Mouse (Mus musculus): ENCODE measurements around the gene Slc23a2.
A peak's percentile ranks its signal among the peaks of the same experiment; 100 is the strongest.

Gene Slc23a2

DNA sequence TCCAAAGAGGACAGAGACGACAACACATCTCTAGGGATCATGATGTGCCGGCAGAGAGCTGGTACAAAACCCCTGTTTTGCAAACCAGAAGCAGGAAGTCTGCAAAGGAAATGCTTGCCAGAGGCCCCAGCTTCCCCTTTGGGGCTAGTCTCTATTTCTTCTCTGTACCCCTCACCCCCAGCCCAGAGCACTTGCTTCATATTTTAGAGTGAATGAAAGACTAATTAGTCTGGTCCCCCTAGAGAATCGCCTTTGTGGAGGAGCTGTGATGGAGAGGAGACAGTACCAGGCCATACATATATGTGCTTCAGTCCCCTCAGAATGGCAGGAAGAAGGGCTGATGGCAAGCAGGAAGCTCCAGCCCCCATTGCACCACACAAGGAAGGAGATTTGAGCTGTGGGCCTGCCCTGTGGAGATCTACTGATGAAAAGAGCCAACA, 125.5 kb downstream of the Slc23a2 start:
- peak; percentile 62 to 77 for DNase-seq (ENCODE audit: low spot score in 2 of 2)

DNA sequence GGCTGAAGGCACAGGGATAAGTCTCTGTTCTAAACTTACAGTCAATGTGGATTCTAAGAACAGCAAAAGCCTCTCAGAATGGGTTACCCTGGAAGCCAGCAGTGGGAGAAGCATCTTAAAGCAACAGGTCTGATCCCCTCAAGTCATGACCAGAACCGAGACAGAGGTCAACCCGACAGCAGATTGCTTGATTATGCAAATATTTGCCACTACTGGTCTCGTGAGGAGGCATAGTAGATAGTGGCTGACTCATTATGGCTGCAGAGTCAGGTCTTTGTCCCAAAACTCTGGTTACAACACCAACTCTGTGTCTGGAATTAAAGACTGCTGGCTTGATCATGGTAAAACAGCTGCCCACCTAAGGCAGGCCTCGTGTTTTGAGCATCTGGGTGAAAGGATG, 126.8 kb downstream of the Slc23a2 start:
- DNase-seq (ENCODE audit: low spot score in 2 of 2) = no peak

DNA sequence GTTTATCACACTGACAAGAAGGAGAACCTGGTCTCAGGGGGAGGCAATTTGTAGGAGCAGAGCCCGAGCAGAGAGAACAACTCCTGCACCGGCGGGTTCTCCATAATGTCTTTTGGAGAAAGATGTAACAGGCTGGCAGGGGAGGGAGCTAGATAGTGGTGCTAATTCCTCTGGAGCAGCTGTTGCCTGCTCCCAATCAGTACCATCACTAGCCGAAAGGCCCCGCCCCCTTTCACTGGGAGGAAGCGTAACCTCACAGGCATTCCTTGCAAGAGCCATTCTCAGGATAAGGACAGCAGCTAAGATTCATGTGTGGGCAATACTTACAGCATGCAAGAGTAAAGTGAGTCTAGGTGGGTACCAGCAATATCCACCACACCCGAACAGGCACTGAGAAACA, 127.3 kb downstream of the Slc23a2 start:
- DNase-seq (ENCODE audit: low spot score in 2 of 2) = no peak

DNA sequence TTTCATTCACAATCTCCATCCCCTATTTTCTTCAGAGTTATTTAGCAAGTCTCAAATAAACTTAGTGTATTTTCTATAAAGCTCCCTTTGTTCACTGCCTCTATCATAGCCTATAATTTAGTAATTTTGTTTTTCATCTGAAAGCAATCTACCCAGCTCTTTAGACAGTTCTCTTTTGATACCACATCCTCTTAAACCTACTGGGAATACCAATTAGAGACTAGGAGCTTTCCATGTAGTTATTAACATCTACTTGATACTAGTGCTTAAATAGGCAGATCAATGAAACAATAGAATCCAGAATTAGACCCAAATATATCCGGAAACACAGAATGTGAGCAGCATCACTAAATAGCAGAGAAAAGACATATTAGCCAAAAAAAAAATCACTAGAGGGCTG, 128.9 kb downstream of the Slc23a2 start:
- no peak for DNase-seq (ENCODE audit: low spot score in 2 of 2)

DNA sequence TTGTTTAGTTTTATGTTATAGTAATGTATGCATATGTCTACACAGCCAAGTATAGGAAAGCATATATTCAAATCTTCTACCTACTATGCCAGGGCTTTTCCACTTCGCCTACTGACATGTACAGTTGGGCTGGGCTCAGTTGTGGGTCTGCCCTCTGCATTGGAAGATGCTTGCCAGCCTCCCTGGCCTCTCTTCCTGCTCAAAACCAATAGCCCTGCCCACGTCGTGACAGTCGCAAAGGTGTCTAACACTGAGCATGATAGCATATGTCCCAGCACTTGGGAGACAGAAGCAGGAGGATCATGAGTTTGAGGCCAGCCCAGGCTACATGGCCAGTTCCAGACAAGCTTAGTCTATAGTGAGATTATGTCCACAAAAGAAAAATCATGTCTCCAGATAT, 131.8 kb downstream of the Slc23a2 start:
- DNase-seq (ENCODE audit: low spot score in 2 of 2) = no peak

DNA sequence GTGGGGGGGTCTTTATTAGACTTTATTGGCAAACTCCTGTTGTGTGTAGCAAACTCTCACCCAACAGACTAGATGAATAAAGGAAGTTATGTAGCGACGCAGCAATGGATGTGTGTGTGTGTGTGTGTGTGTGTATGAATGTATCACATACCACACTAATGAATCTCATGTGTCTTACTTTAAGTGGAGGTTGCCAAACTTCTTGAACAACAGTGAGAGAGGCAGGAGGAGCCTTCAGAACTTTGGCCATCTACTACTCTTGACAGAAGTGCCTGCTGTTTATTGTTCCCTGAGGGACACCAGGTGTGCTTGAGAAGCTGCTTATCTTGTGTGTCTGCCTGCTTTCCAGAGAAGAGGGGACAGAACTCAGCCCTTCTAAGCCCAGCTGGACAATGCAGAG, 134.1 kb downstream of the Slc23a2 start:
- no peak for DNase-seq (ENCODE audit: low spot score in 2 of 2)

DNA sequence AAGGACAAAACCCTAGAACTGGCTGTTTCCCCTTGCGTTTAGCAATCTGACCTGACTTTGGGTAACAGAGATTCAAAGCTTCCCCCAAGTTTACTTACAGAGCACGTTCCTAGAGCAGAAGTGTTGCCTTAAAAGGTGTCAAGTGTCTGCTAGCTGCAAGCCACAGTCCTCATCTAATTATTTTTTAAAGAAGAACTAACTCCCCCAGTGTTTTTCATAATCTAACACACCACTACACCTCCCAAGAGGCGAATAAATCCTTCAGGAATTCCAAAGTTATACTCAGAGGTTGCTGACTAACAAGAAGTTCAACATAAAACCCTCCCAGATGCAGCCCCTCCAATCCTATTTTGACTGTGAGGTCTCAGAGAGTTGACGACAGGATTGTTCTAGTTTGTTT, 136.7 kb downstream of the Slc23a2 start:
- DNase-seq (ENCODE audit: low spot score in 2 of 2) = no peak

DNA sequence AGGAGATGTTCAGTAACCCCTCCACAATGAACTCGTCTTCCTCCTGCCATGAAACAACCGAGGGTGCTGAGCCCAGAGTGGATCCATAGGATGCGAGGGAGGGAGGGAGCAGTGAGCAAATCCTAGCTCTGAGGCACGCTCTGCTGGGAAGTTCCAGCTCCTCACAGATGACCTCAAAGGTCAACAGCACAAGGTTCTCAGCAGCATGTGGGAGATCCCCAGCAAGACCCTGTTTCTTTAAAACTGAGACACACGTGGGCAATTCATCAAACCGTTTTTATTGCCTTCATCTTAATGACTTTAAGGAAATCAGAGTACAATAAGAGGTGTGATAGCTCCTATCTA, 137.5 kb downstream of the Slc23a2 start:
- DNase-seq (ENCODE audit: low spot score in 2 of 2) = no peak

DNA sequence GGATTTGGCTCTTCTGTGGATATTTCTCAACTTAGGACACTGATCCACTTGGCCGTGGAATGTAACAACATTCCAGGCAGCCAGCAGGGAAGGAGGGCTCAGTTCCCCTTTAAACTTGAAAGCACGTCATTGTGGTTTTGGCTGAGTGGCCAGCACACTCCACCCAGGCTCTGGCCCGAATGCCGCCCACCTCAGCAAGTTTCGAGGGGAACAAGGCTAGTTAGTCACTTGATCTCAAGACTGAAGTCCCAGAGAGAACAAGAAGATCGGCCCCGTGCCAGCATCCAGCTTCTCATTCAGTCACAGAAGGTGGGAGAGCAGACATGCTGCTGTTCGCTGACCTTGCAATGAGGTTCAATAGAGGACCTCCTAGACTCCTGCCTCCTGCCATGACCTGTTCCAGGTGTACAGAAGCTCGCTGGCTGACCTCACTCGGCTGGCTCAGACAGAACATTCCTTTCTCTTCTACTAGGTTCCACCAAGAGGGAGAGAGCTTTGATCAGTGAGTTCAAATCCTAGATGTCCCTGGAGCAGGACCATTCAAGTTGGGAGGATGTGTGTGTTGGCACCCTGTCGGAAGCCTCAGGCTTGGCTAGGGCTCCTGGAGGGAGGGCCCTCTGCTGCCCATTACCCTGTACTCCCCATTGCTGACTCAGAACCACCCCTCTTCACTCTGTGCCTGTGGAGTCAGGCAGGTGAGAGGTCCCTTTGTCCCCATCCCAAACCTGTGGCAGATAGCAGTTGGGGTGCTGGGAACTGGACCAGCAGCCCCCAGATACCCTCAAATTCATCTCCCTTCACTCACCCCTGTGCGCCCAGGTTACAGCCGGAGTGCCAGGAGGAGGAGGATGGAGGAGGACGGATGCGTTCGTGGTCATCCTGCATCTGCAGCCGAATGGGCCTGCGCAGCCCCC, 138.1 kb downstream of the Slc23a2 start:
- DNase-seq (ENCODE audit: low spot score in 2 of 2) = peak in 1 of 2 experiments; percentile 35

DNA sequence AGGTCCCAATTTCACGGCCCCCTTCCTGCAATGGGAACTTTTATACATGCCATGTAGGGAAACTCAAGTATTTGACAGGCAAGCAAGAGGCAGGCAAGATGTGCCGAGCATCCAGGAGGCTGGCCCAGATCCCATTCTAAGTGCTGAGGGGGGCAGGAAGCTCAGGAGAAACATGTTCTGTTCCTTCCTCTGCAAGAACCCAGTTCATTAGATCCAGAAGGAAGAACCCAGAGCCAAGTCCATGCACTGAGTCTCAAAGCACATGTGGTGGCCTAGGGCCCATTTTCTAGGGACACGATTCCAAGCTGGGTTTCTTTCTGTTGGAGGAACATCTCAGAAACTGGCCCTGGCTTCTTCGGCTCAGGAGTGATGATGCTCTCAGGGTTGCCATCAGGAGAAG, 139.5 kb downstream of the Slc23a2 start:
- DNase-seq (ENCODE audit: low spot score in 2 of 2) = no peak

DNA sequence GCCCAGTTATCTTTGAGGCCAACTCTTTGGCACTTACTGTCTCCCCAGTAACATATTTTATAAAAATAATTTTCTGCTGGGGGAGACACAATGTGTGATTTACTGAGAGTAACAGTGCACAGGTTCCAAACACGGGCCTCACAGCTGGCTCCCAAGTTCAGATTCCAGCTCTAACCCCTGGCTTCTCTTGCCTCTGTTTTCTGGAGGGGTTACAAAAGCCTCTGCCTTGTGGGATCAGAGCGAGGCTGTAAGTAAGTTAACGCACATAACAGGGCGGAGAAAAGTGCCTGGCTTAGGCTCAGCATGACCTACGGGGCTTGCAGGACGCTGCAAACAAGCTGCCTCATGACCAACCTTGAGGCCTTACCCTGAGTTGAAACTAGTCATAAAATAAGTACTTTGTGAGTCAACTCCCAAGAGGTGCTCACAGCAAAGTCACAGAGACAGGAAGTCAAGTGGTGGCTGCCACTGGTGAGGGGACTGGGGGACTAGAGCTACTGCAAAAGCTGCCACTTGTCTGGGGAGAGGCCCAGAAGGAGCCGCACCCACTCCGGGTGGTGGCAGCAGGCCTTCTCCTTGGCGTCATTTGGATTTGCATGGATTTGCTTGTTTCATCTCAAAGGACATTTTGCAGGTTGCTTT, 140.3 kb downstream of the Slc23a2 start:
- peak; percentile 22 to 66 for DNase-seq (ENCODE audit: low spot score in 2 of 2)

DNA sequence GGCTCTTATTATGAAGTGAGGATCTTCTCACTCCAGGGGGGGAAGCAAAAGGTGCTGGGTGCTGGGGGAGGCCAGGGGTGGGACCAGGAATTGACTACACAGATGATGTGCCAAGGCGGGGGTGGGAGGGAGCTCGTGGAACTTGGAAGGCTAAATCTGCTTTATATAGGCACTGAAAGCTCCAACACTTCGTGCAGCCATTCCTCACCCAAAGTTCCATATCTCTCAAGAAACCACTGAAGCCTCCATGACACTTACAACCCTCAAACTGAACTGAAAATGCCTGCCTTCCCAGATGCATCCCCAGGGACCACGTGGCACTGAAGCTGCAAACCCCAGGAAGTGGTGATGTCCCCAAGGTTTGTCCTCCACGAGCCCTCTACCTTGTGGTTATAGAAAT, 141.0 kb downstream of the Slc23a2 start:
- no peak for DNase-seq (ENCODE audit: low spot score in 2 of 2)
